Mouse (Mus musculus) hindbrain, embryonic 11.5 days (tissue): ENCODE data around the gene Osbpl2. TPM values are rescaled to one million over a fixed set of nuclear protein-coding genes. Genes with fewer than 3 reads are reported as not detected.

Experiments
- ATAC-seq: fragments of 200-750 bp; cut with Nextera tagmentation; 2 replicates; pipeline ENCODE4 v1.8.0; 2017; ENCODE audit warnings: mild to moderate bottlenecking, moderate TSS enrichment, moderate library complexity; ENCODE audit not compliant: low FRiP score
- DNase-seq: peaks from one replicate; pipeline ENCODE4 v3.0.0-alpha.2; 2015; ENCODE audit warnings: low spot score
- H3K27ac ChIP-seq: fragments of 300-500 bp; sonication (generic); 2 replicates; pipeline ENCODE4 v1.5.1; 2014; ENCODE audit warnings: mild to moderate bottlenecking, low read depth, low read length
- H3K27me3 ChIP-seq: fragments of 300-500 bp; sonication (generic); 2 replicates; pipeline ENCODE4 v1.6.1; 2014; ENCODE audit warnings: mild to moderate bottlenecking, low read length, moderate library complexity, mixed read lengths; ENCODE audit not compliant: control insufficient read depth, insufficient read depth
- H3K36me3 ChIP-seq: fragments of 300-500 bp; sonication (generic); 2 replicates; pipeline ENCODE4 v1.6.1; 2014; ENCODE audit warnings: mild to moderate bottlenecking, low read length, moderate library complexity, mixed read lengths; ENCODE audit not compliant: control insufficient read depth, insufficient read depth
- H3K4me1 ChIP-seq: fragments of 300-500 bp; sonication (generic); replicated peaks from 2 replicates; pipeline ENCODE4 v1.6.1; 2014; ENCODE audit warnings: low read length, mixed read lengths; ENCODE audit not compliant: control insufficient read depth, insufficient read depth
- H3K4me2 ChIP-seq: fragments of 300-500 bp; sonication (generic); replicated peaks from 2 replicates; pipeline ENCODE4 v1.6.1; 2014; ENCODE audit warnings: mild to moderate bottlenecking, low read depth, low read length
- H3K4me3 ChIP-seq: fragments of 300-500 bp; sonication (generic); 2 replicates; pipeline ENCODE4 v1.5.1; 2014; ENCODE audit warnings: low read depth, low read length
- H3K9ac ChIP-seq: fragments of 300-500 bp; sonication (generic); 2 replicates; pipeline ENCODE4 v1.6.1; 2014; ENCODE audit warnings: low read depth, low read length
- H3K9me3 ChIP-seq: fragments of 300-500 bp; sonication (generic); 2 replicates; pipeline ENCODE4 v1.6.1; 2016; ENCODE audit warnings: low read length; ENCODE audit not compliant: control insufficient read depth
- WGBS: fragments of 180-500 bp; shearing (Covaris S2); extraction: QIAGEN DNeasy Blood & Tissue Kit; methylation state at CpG from one replicate; pipeline ENCODE4 v1.1.7; 2014; 5-methylcytosine and 5-hydroxymethylcytosine counted together
- polyA plus RNA-seq: library from polyadenylated mRNA; unstranded; fragments of >200 nt; fragmentation: Nextera tagmentation; extraction: Ambion mirVana; gene quantifications from 2 replicates; pipeline ENCODE4 v1.2.1, GENCODE M21; 2014

Gene Osbpl2
- polyA plus RNA-seq, 1 experiment from 2014 or later = 42.1 TPM

DNA sequence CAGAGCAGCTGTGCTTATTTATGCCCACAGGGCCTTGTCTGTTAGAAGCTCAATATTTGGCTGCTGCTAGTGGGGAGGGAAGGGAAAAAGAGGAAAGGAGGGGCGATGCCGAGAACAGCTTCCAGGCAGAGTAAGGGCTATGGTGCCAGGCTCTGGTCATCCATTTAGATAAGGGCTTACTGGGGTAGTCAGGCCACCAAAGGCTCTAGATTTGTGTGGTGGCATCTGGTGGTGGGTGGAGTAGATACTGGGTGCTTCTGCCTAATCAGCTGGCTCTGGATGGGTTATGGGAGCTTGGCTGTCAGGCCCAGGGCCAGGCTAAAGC is 86.8 kb downstream of the Osbpl2 start:
- H3K27ac ChIP-seq = peak overlapping the region; percentile 58; the same call in 1 of the 2 replicates
- H3K4me1 ChIP-seq = no peaks in the 10 kb centered on the region; the same call in 1 of the 2 replicates
- H3K9ac ChIP-seq = no peak overlapping the region
- 84% methylated on average over 2 of the region's 2 CpGs for WGBS
- ATAC-seq (no peak), DNase-seq (no peak)
- no peaks in the 10 kb centered on the region for H3K27me3 ChIP-seq
- no peak overlapping the region for H3K4me2 ChIP-seq
- H3K4me3 ChIP-seq = no peak overlapping the region
- H3K9me3 ChIP-seq = no peaks in the 10 kb centered on the region
- no peaks in the 10 kb centered on the region for H3K36me3 ChIP-seq

DNA sequence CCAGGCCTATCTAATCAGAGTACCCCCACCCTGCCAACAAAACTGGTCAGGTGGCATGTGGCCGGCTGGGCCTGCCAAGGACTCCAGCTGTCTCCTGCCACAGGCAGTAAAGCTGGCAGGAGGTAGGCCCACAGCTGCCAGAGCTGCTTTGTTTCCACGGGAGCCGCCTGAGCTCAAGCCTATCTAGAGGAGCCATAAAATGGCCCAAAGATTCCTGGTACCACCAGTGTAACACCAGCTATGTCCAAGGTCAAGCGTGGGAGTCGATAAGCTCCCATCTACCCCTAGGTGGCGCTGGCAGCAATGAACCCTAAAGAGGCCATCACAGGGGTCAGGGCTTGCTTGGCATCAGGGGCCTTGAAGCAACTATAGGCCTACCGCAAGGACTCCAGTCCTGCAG is 88.7 kb downstream of the Osbpl2 start:
- 0 out of 2 replicates have a peak, but pooled peaks have one; percentile 23 for ATAC-seq
- H3K27ac ChIP-seq = no peak overlapping the region
- 72% methylated on average over 7 of the region's 7 CpGs for WGBS
- H3K4me3 ChIP-seq = no peak overlapping the region
- DNase-seq = peak; percentile 63
- H3K4me2 ChIP-seq = no peak overlapping the region
- H3K27me3 ChIP-seq = no peaks in the 10 kb centered on the region
- no peaks in the 10 kb centered on the region; the same call in 1 of the 2 replicates for H3K4me1 ChIP-seq
- no peaks in the 10 kb centered on the region for H3K36me3 ChIP-seq
- H3K9ac ChIP-seq = no peak overlapping the region
- no peaks in the 10 kb centered on the region for H3K9me3 ChIP-seq

DNA sequence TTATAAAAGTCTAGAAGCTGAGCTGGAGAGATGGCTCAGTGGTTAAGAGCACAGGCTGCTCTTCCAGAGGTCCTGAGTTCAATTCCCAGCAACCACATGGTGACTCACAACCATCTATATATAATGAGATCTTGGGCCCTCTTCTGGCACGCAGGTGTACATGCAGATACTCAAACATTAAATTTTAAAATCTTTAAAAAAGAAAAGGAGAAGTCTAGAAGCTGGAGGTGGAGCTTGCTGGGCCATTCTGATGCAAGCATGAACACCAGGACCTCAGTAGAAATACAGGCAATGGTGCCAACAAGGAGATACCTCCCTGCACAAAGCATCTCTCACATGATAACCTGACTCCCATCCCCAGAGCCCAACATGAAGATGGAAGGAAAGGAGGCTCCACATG is 89.9 kb downstream of the Osbpl2 start:
- Histone ChIP-seq H3K27me3 (no peaks in the 10 kb centered on the region), H3K4me1 (no peaks in the 10 kb centered on the region; the same call in 1 of the 2 replicates), H3K27ac (no peak overlapping the region), H3K36me3 (no peaks in the 10 kb centered on the region), H3K4me2 (no peak overlapping the region), H3K9ac (no peak overlapping the region), H3K4me3 (no peak overlapping the region), H3K9me3 (no peaks in the 10 kb centered on the region)
- no peak for DNase-seq
- no peak for ATAC-seq
- WGBS = 86% methylated on average over 1 of the region's 1 CpGs

DNA sequence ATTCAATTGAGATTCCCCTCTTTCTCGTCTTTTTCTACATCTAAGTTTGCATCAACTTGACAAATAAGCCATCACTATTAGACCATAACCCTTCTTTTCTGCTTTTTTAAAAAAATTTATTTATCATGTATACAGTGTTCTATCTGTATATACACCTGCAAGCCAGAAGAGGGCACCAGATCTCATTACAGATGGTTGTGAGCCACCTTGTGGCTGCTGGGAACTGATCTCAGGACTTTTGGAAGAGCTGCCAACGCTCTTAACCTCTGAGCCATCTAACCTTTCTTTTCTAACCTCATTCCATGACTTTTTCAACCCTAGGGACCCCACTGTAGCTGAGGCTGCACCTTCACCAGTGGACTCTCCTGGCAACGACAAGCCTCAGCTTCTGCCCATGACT is 93.1 kb downstream of the Osbpl2 start:
- ATAC-seq (no peak), DNase-seq (no peak)
- Histone ChIP-seq H3K27me3 (no peaks in the 10 kb centered on the region), H3K4me2 (no peak overlapping the region), H3K9ac (no peak overlapping the region), H3K4me3 (no peak overlapping the region), H3K9me3 (no peaks in the 10 kb centered on the region), H3K27ac (no peak overlapping the region), H3K36me3 (no peaks in the 10 kb centered on the region), H3K4me1 (no peaks in the 10 kb centered on the region; the same call in 1 of the 2 replicates)
- 90% methylated on average over 3 of the region's 3 CpGs for WGBS

Other genes starting within 250 kb of the Osbpl2 start
- gene Taf4, start 142.7 kb upstream of the Osbpl2 start, polyA plus RNA-seq = 6.2 and 9.2 TPM in 2 replicates
- 13.5 and 14.6 TPM in 2 replicates for gene Lsm14b, start 94.3 kb upstream of the Osbpl2 start, polyA plus RNA-seq
- 756 and 797 TPM in 2 replicates for gene Psma7, start 76.9 kb upstream of the Osbpl2 start, polyA plus RNA-seq
- gene Ss18l1, start 76.8 kb upstream of the Osbpl2 start, polyA plus RNA-seq = 18.5 and 19.9 TPM in 2 replicates
- gene Mtg2, start 48.7 kb upstream of the Osbpl2 start, polyA plus RNA-seq = 26.3 and 31.5 TPM in 2 replicates
- 2.6 and 2.7 TPM in 2 replicates for gene Hrh3, start 14.8 kb upstream of the Osbpl2 start, polyA plus RNA-seq
- gene Adrm1, start 52.2 kb downstream of the Osbpl2 start, polyA plus RNA-seq = 174 and 183 TPM in 2 replicates
- 3.3 and 4.4 TPM in 2 replicates for gene Lama5, start 106.6 kb downstream of the Osbpl2 start, polyA plus RNA-seq
- 432 and 442 TPM in 2 replicates for gene Rps21, start 138.1 kb downstream of the Osbpl2 start, polyA plus RNA-seq
- gene Cables2, start 154.2 kb downstream of the Osbpl2 start, polyA plus RNA-seq = 14.0 and 16.8 TPM in 2 replicates
- gene Rbbp8nl, start 170.6 kb downstream of the Osbpl2 start, polyA plus RNA-seq = 0.08 TPM in 1 of 2 replicates, not detected in the other
- gene Gata5, start 215.4 kb downstream of the Osbpl2 start, polyA plus RNA-seq = not detected in 2 replicates